Mouse (Mus musculus) heart, adult 2 months (tissue): ENCODE measurements around the gene Gm16427. TPM values are rescaled to one million over a fixed set of nuclear protein-coding genes. Genes with fewer than 3 reads are reported as not detected.
"Not testable (repeated sequence)": the region's sequence is repeated elsewhere in the genome, so short reads cannot be mapped to it uniquely, and the experiment has no call there.

Experiments
- DNase-seq, 2 experiments: peaks; one replicate each; pipeline ENCODE4 v3.0.0; 2021
- H3K27ac ChIP-seq: fragments of 200-600 bp; 2 replicates; pipeline ENCODE4 v1.8.1; 2022
- H3K27me3 ChIP-seq: fragments of 200-500 bp; 2 replicates; pipeline ENCODE4 v1.6.1; 2012; ENCODE audit warnings: mild to moderate bottlenecking, low read length, inconsistent platforms, mixed read lengths; ENCODE audit not compliant: control insufficient read depth, insufficient read depth
- H3K36me3 ChIP-seq: fragments of 200-500 bp; 2 replicates; pipeline ENCODE4 v1.6.1; 2012; ENCODE audit warnings: low read length, inconsistent platforms; ENCODE audit not compliant: control insufficient read depth, insufficient read depth
- H3K4me1 ChIP-seq: fragments of 200-500 bp; 2 replicates; pipeline ENCODE4 v1.6.1; 2011; ENCODE audit warnings: low read length; ENCODE audit not compliant: control insufficient read depth, insufficient read depth
- H3K4me3 ChIP-seq: fragments of 200-600 bp; 2 replicates; pipeline ENCODE4 v1.8.1; 2022
- H3K79me2 ChIP-seq: fragments of 200-500 bp; replicated peaks from 2 replicates; pipeline ENCODE4 v1.6.1; 2012; ENCODE audit warnings: mild to moderate bottlenecking, inconsistent platforms, low read length, moderate library complexity, mixed read lengths; ENCODE audit not compliant: control insufficient read depth, insufficient read depth
- H3K9ac ChIP-seq: fragments of 200-500 bp; 2 replicates; pipeline ENCODE4 v1.6.1; 2012; ENCODE audit warnings: low read depth, mild to moderate bottlenecking, control low read depth, inconsistent platforms, low read length, mixed read lengths
- WGBS: fragments of 180-500 bp; shearing (Covaris S2); methylation state at CpG from one replicate; pipeline ENCODE4 v1.1.7; 2018; 5-methylcytosine and 5-hydroxymethylcytosine counted together
- intact Hi-C: fragments of 180-260 bp; cut with DNase I; formaldehyde crosslinking; loops from one replicate; pipeline ENCODE4 v1.15.1; 2025
- long read RNA-seq: library from polyadenylated mRNA; stranded (forward); transcript quantifications from one replicate; pipeline ENCODE4 v2.0.0, GENCODE M21; 2021
- polyA plus RNA-seq: library from polyadenylated mRNA; depleted of rRNA; stranded (reverse); fragments of >200 nt; gene quantifications from 2 replicates; pipeline ENCODE4 v1.2.3, GENCODE M21; 2012; rRNA removed
- total RNA-seq, 2 experiments: library from RNA; stranded (reverse); gene quantifications; 2 replicates each; pipeline ENCODE4 v1.2.3; 2021

The Gm16427 gene
- total RNA-seq (not detected), polyA plus RNA-seq (not detected in 2 replicates)
- long read RNA-seq, result 0 reads

DNA sequence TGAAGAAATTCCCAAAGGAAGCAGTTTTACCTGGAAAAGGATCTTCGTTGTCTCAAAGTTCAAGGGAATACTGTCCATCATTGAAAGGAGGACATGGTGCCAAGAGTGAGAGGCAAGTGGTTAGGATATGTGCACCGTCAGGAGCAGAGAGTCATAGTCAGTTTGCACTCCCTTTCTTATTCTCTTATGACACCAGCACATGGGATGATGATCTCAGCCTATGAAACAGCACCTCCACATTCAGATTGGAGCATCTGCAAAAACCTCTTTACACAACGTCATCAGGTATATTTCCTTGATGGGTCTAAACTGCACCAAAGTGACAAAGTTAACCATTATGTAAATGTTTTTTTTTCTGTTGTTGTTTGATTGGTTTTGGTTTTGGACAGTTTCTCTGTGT lies at the start of gene Gm16427:
Gene Gm16427, minus strand, starts transcription at position 101 of the 400 bp plus-strand sequence.
- H3K36me3 ChIP-seq, DNase-seq, intact Hi-C loops, H3K9ac ChIP-seq, H3K79me2 ChIP-seq, H3K4me3 ChIP-seq, H3K4me1 ChIP-seq, H3K27me3 ChIP-seq, H3K27ac ChIP-seq: not testable (repeated sequence)
- 75% methylated on average over 2 of the region's 3 CpGs for WGBS

Other genes starting within 250 kb of the Gm16427 start
- gene C87414, start 131.4 kb upstream of the Gm16427 start, total RNA-seq, result not detected
- gene C87414, start 131.4 kb upstream of the Gm16427 start, polyA plus RNA-seq, result not detected in 2 replicates